Mouse (Mus musculus): ENCODE measurements around the gene Olfr1299. TPM values are rescaled to one million over a fixed set of nuclear protein-coding genes. Genes with fewer than 3 reads are reported as not detected.

Gene Olfr1299
- not detected for total RNA-seq (2021)

- intact Hi-C loops (cut with DNase I), result no loop called here
Measured at GRCm38 (mm10) chr2:111661119-111661518, at the start of gene Olfr1299. Gene Olfr1299 (plus strand): TSS chr2:111661419.

GRCm38 (mm10) chr2:111626397-111626796 is 34.8 kb upstream of the Olfr1299 start, which contains the start of gene Olfr1297:
Gene Olfr1297 (minus strand): TSS chr2:111626497.
- intact Hi-C loops (cut with DNase I), result no loop called here
- no peak for DNase-seq (ENCODE audit: low spot score)

More at GRCm38 (mm10) chr2:111661119-111661518, at the start of gene Olfr1299:
- no peak for DNase-seq (ENCODE audit: low spot score)

GRCm38 (mm10) chr2:111649101-111649500 is 12.1 kb upstream of the Olfr1299 start, which contains the start of gene Olfr1298:
Gene Olfr1298 (minus strand): TSS chr2:111649201.
- DNase-seq (ENCODE audit: low spot score), result no peak
- intact Hi-C loops (cut with DNase I), result no loop called here

Other genes with a start within 250 kb of the Olfr1299 start
- not detected for gene Olfr1286, start 238.3 kb upstream of the Olfr1299 start, total RNA-seq (2021)
- gene Olfr1287, start 212.3 kb upstream of the Olfr1299 start, total RNA-seq (2021), result not detected
- not detected for gene Olfr1288, start 187.3 kb upstream of the Olfr1299 start, total RNA-seq (2021)
- gene Olfr1289, start 180.6 kb upstream of the Olfr1299 start, total RNA-seq (2021), result not detected
- not detected for gene Olfr1290, start 167.6 kb upstream of the Olfr1299 start, total RNA-seq (2021)
- gene Olfr1291-ps1, start 164.2 kb upstream of the Olfr1299 start, total RNA-seq (2021), result not detected
- gene Olfr1293-ps, start 136.2 kb upstream of the Olfr1299 start, total RNA-seq (2021), result not detected
- not detected for gene Olfr1294, start 121.1 kb upstream of the Olfr1299 start, total RNA-seq (2021)
- gene Olfr1295, start 91.7 kb upstream of the Olfr1299 start, total RNA-seq (2021), result not detected
- not detected for gene Olfr1297, start 34.9 kb upstream of the Olfr1299 start, total RNA-seq (2021)
- gene Olfr1298, start 12.2 kb upstream of the Olfr1299 start, total RNA-seq (2021), result not detected
- not detected for gene Olfr1301, start 89.6 kb downstream of the Olfr1299 start, total RNA-seq (2021)
- not detected for gene Olfr1302, start 116.0 kb downstream of the Olfr1299 start, total RNA-seq (2021)
- not detected for gene Olfr1303, start 158.9 kb downstream of the Olfr1299 start, total RNA-seq (2021)
- gene Olfr1305, start 215.7 kb downstream of the Olfr1299 start, total RNA-seq (2021), result not detected